Mouse (Mus musculus): ENCODE data around the gene Ptpn13. TPM values are rescaled to one million over a fixed set of nuclear protein-coding genes. Genes with fewer than 3 reads are reported as not detected.

The Ptpn13 gene
- total and polyA plus RNA-seq, 3 experiments, result 0.04 TPM; not detected in 2

- Histone ChIP-seq H3K4me1 (ENCODE audit: control insufficient read depth in 1 of 2, insufficient read depth in 2 of 2) (no peaks in the 10 kb centered on the region), H3K79me2 (replicated peaks; ENCODE audit: control insufficient read depth, extremely low read depth, insufficient read depth, poor library complexity, severe bottlenecking) (no peaks in the 10 kb centered on the region), H3K36me3 (replicated peaks in 1 of 2; ENCODE audit: control insufficient read depth in 1 of 2, insufficient read depth in 1 of 2, low read length in 1 of 2) (no peaks in the 10 kb centered on the region), H3K9me3 (replicated peaks; ENCODE audit: low read length) (no peaks in the 10 kb centered on the region), H3K4me3 (replicated peaks in 1 of 3; ENCODE audit: low read depth in 2 of 3, low read length in 2 of 3, poor library complexity in 1 of 3) (no peak overlapping the region), H3K9ac (ENCODE audit: insufficient read depth, low read depth) (no peak overlapping the region), H3K4me2 (ENCODE audit: insufficient read depth, low read depth, poor library complexity, severe bottlenecking) (no peak overlapping the region), H3K27ac (ENCODE audit: insufficient read depth, low read depth) (no peak overlapping the region), H3K27me3 (replicated peaks) (no peaks in the 10 kb centered on the region)
- DNase-seq (ENCODE audit: extremely low read depth), result no peak
- in situ Hi-C loops (cut with MboI; ENCODE audit: low pct_ligation_motif_present, low pct_unique_long_range_greater_than_20kb, low sequenced_read_pairs), result no loop called here
- TF ChIP-seq ZC3H11A (IDR thresholded peaks at IDR 0.05; ENCODE audit: low read depth, low read length) (no peak), ELF1 (IDR thresholded peaks at IDR 0.05; ENCODE audit: low read depth, low read length) (no peak), MXI1 (IDR thresholded peaks at IDR 0.05; ENCODE audit: low read depth, low read length) (no peak), TCF12 (IDR thresholded peaks at IDR 0.05; ENCODE audit: low read depth, low read length) (no peak), MAX (IDR thresholded peaks at IDR 0.05; ENCODE audit: low read length) (no peak), UBTF (IDR thresholded peaks at IDR 0.05; ENCODE audit: low read depth, low read length) (no peak), USF1 (IDR thresholded peaks at IDR 0.05; ENCODE audit: low read depth, low read length) (no peak), ZMIZ1 (IDR thresholded peaks at IDR 0.05; ENCODE audit: low read depth, low read length) (no peak), POLR2A (IDR thresholded peaks at IDR 0.05; ENCODE audit: low read depth, low read length) (no peak)
- dilution Hi-C loops (cut with MboI; ENCODE audit: extremely low pct_ligation_motif_present, extremely low pct_unique_long_range_greater_than_20kb, low sequenced_read_pairs), result no loop called here
Measured at GRCm38 (mm10) chr5:103487001-103487400, 62.0 kb downstream of the Ptpn13 start.

GRCm38 (mm10) chr5:103490964-103491363 is 66.0 kb downstream of the Ptpn13 start:
- in situ Hi-C loops (cut with MboI; ENCODE audit: low pct_ligation_motif_present, low pct_unique_long_range_greater_than_20kb, low sequenced_read_pairs), result no loop called here

GRCm38 (mm10) chr5:103491788-103492187 is 66.8 kb downstream of the Ptpn13 start:
- no peak for DNase-seq (ENCODE audit: extremely low read depth)
- H3K4me2 ChIP-seq (ENCODE audit: insufficient read depth, low read depth, poor library complexity, severe bottlenecking), result no peak overlapping the region
- H3K27ac ChIP-seq (ENCODE audit: insufficient read depth, low read depth), result no peak overlapping the region
- dilution Hi-C loops (cut with MboI; ENCODE audit: extremely low pct_ligation_motif_present, extremely low pct_unique_long_range_greater_than_20kb, low sequenced_read_pairs), result no loop called here
- H3K27me3 ChIP-seq (replicated peaks), result no peaks in the 10 kb centered on the region
- no peaks in the 10 kb centered on the region for H3K36me3 ChIP-seq (replicated peaks in 1 of 2; ENCODE audit: control insufficient read depth in 1 of 2, insufficient read depth in 1 of 2, low read length in 1 of 2)
- H3K4me3 ChIP-seq (replicated peaks in 1 of 3; ENCODE audit: low read depth in 2 of 3, low read length in 2 of 3, poor library complexity in 1 of 3), result no peak overlapping the region
- H3K79me2 ChIP-seq (replicated peaks; ENCODE audit: control insufficient read depth, extremely low read depth, insufficient read depth, poor library complexity, severe bottlenecking), result no peaks in the 10 kb centered on the region
- in situ Hi-C loops (cut with MboI; ENCODE audit: low pct_ligation_motif_present, low pct_unique_long_range_greater_than_20kb, low sequenced_read_pairs), result no loop called here
- no peak overlapping the region for H3K9ac ChIP-seq (ENCODE audit: insufficient read depth, low read depth)
- H3K9me3 ChIP-seq (replicated peaks; ENCODE audit: low read length), result no peaks in the 10 kb centered on the region
- H3K4me1 ChIP-seq (ENCODE audit: control insufficient read depth in 1 of 2, insufficient read depth in 2 of 2), result no peaks in the 10 kb centered on the region
- TF ChIP-seq KAT2A (IDR thresholded peaks at IDR 0.05; ENCODE audit: insufficient replicate concordance, low read length) (no peak), PAX5 (IDR thresholded peaks at IDR 0.05; ENCODE audit: low read length) (no peak), CTCF (conservative IDR thresholded peaks at IDR 0.05 in 1 of 2, IDR thresholded peaks at IDR 0.05 in 1 of 2; ENCODE audit: low read depth in 2 of 2, low read length in 2 of 2) (no peak), ZC3H11A (IDR thresholded peaks at IDR 0.05; ENCODE audit: low read depth, low read length) (no peak), IRF4 (IDR thresholded peaks at IDR 0.05; ENCODE audit: low read depth, low read length) (no peak), NELFE (IDR thresholded peaks at IDR 0.05; ENCODE audit: low read depth, low read length) (no peak), MAFK (IDR thresholded peaks at IDR 0.05; ENCODE audit: insufficient replicate concordance, low read length) (no peak), RAD21 (IDR thresholded peaks at IDR 0.05; ENCODE audit: low read depth, low read length) (no peak), ETS1 (conservative IDR thresholded peaks at IDR 0.05; ENCODE audit: low read depth, low read length) (no peak), POLR2AphosphoS2 (IDR thresholded peaks at IDR 0.05; ENCODE audit: low read depth, low read length) (no peak), TCF12 (IDR thresholded peaks at IDR 0.05; ENCODE audit: low read depth, low read length) (no peak), JUND (conservative IDR thresholded peaks at IDR 0.05; ENCODE audit: low read depth, low read length) (no peak), MYC (IDR thresholded peaks at IDR 0.05; ENCODE audit: low read depth, low read length) (no peak), HCFC1 (IDR thresholded peaks at IDR 0.05; ENCODE audit: low read depth, low read length) (no peak), GABPA (IDR thresholded peaks at IDR 0.05; ENCODE audit: insufficient replicate concordance, low read depth, low read length) (no peak)

More at GRCm38 (mm10) chr5:103490964-103491363, 66.0 kb downstream of the Ptpn13 start:
- Histone ChIP-seq H3K9me3 (replicated peaks; ENCODE audit: low read length) (no peaks in the 10 kb centered on the region), H3K4me1 (ENCODE audit: control insufficient read depth in 1 of 2, insufficient read depth in 2 of 2) (no peaks in the 10 kb centered on the region), H3K36me3 (replicated peaks in 1 of 2; ENCODE audit: control insufficient read depth in 1 of 2, insufficient read depth in 1 of 2, low read length in 1 of 2) (no peaks in the 10 kb centered on the region), H3K79me2 (replicated peaks; ENCODE audit: control insufficient read depth, extremely low read depth, insufficient read depth, poor library complexity, severe bottlenecking) (no peaks in the 10 kb centered on the region), H3K27me3 (replicated peaks) (no peaks in the 10 kb centered on the region), H3K27ac (ENCODE audit: insufficient read depth, low read depth) (no peak overlapping the region), H3K4me2 (ENCODE audit: insufficient read depth, low read depth, poor library complexity, severe bottlenecking) (no peak overlapping the region), H3K9ac (ENCODE audit: insufficient read depth, low read depth) (no peak overlapping the region), H3K4me3 (replicated peaks in 1 of 3; ENCODE audit: low read depth in 2 of 3, low read length in 2 of 3, poor library complexity in 1 of 3) (no peak overlapping the region)
- TF ChIP-seq BHLHE40 (IDR thresholded peaks at IDR 0.05; ENCODE audit: low read depth, low read length) (no peak), USF2 (conservative IDR thresholded peaks at IDR 0.05; ENCODE audit: low read depth, low read length) (no peak), MAFK (IDR thresholded peaks at IDR 0.05; ENCODE audit: insufficient replicate concordance, low read length) (no peak), ETS1 (conservative IDR thresholded peaks at IDR 0.05; ENCODE audit: low read depth, low read length) (no peak), USF1 (IDR thresholded peaks at IDR 0.05; ENCODE audit: low read depth, low read length) (no peak), MAZ (IDR thresholded peaks at IDR 0.05; ENCODE audit: low read depth, low read length) (no peak), NELFE (IDR thresholded peaks at IDR 0.05; ENCODE audit: low read depth, low read length) (no peak), MAX (IDR thresholded peaks at IDR 0.05; ENCODE audit: low read length) (no peak), MEF2A (IDR thresholded peaks at IDR 0.05; ENCODE audit: borderline replicate concordance, low read depth, low read length) (no peak), POLR2A (IDR thresholded peaks at IDR 0.05; ENCODE audit: low read depth, low read length) (no peak), ELF1 (IDR thresholded peaks at IDR 0.05; ENCODE audit: low read depth, low read length) (no peak), CHD1 (IDR thresholded peaks at IDR 0.05; ENCODE audit: low read depth, low read length) (no peak), MYC (IDR thresholded peaks at IDR 0.05; ENCODE audit: low read depth, low read length) (no peak), NRF1 (IDR thresholded peaks at IDR 0.05; ENCODE audit: low read depth, low read length) (no peak), TCF12 (IDR thresholded peaks at IDR 0.05; ENCODE audit: low read depth, low read length) (no peak), SIN3A (IDR thresholded peaks at IDR 0.05; ENCODE audit: low read length) (no peak), TBP (conservative IDR thresholded peaks at IDR 0.05; ENCODE audit: low read depth, low read length) (no peak)
- dilution Hi-C loops (cut with MboI; ENCODE audit: extremely low pct_ligation_motif_present, extremely low pct_unique_long_range_greater_than_20kb, low sequenced_read_pairs), result no loop called here
- DNase-seq (ENCODE audit: extremely low read depth), result no peak

All from CH12.LX (cell line).